Mouse (Mus musculus): ENCODE measurements at regions not wholly inside any gene's neighbourhood (a gene's known extent, or its start where the extent isn't known, plus 50 kb on each side); places are given as distances from the start of the nearest gene placed in this dataset.

DNA sequence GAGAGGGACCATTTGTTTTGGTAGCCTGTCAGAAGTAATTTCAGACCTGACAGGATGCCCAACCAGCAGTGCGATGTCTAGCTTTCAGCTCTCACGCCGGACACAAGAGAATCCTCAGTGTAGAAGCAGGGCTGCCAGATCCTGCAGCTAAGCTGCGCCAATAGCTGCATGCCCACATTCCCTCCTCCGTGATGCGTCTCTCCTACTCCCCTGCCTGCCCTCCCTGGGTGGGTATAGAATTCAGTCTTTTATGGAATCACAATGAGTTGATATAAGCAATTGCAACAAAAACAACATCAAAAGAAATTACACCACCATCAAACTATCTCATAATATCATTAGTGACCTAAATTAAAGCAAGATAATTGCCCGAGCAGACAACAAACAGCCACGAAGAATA is 587.1 kb downstream of the Ofcc1 start:
- DNase-seq, result peak; percentile 3

DNA sequence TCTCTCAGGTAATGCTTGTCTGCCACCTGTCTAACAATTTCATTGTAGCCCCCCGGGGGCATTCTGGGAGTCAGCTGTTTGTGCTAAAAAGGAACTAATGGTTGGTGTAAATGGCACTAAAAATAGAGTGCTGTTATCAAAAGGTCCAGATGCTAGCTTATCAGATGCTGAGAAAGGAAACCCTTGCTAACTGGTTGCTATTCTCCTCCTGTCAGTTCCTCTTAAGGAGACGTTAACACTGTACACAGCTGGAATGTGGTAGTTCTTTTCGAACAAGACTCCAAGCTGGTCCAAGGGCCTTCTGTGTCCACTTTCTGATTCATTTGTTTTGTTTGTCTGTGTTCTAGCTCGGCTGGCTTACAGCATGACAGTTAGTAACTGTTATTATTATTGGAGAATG is 592.0 kb downstream of the Ofcc1 start:
- DNase-seq, result no peak

DNA sequence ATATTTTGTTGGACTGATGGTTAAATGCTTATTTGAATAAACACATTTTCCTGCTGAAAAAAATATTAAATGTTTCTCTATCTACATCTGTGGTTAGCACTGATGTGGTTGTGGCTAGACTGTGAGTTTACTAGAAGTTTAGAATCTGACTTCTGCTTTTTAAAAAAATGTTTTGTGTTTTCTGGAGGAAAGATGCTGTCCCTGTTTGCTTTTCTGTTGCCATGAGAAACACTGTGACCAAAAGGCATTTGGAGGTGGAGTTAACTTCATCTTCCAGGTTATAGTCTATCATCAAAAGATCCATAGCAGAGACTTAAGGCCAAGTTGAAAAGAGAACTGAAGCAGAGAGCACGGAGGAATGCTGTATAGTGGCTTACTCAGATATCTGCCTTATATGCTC is 594.4 kb downstream of the Ofcc1 start:
- DNase-seq, result no peak
